Mouse (Mus musculus): Measurements from ENCODE around the gene Adamts7.

- TF ChIP-seq CTCF (IDR thresholded peaks at IDR 0.05; ENCODE audit: low read depth) (no peak), EP300 (IDR thresholded peaks at IDR 0.05; ENCODE audit: low read depth) (no peak)
These were observed 9.9 kb downstream of the Adamts7 start for GRCm38 (mm10) chr9:90172528-90173321.
